Mouse (Mus musculus): ENCODE data around the gene Rapgef4. TPM values are rescaled to one million over a fixed set of nuclear protein-coding genes. Genes with fewer than 3 reads are reported as not detected.
A peak's percentile ranks its signal among the peaks of the same experiment; 100 is the strongest.

The Rapgef4 gene
- polyA plus RNA-seq, 1 experiment from 2014 or later, result 2.9 TPM

DNA sequence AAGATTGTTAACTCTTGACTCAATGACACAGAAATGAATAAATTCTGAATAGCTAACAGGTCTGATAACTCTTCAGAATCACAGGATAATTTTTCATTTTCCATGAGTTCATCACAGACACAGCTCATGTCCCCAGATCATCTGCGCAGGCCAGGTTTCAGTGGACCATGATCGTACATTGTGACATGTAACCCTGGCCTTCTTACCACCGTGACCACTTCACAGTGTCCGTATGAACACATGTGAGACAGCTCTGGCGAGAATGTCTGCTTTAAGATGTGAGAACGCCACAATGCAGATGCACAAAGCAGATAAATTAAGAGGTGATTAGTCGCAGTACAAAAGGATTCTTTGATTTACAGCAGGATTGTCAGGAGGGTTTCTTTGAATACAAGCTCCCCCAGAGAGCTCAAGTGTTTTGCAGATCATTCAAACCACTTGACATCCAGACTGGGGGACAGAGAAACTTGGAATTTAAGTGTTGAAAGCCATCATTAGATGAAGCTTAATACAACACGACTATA, 58.5 kb downstream of the Rapgef4 start:
- peaks cover 12% of the 10 kb centered on the region for H3K4me1 ChIP-seq (replicated peaks)
- no peak overlapping the region for H3K4me3 ChIP-seq
- no peaks in the 10 kb centered on the region for H3K36me3 ChIP-seq
- H3K9me3 ChIP-seq, result no peaks in the 10 kb centered on the region
- no peak for DNase-seq (ENCODE audit: low spot score)
- 46% methylated on average over 8 of the region's 8 CpGs for whole genome bisulfite sequencing
- H3K27ac ChIP-seq, result no peak overlapping the region
- H3K27me3 ChIP-seq (ENCODE audit: insufficient read depth, poor library complexity, severe bottlenecking), result peaks cover 4% of the 10 kb centered on the region; the same call in 1 of the 2 replicates

DNA sequence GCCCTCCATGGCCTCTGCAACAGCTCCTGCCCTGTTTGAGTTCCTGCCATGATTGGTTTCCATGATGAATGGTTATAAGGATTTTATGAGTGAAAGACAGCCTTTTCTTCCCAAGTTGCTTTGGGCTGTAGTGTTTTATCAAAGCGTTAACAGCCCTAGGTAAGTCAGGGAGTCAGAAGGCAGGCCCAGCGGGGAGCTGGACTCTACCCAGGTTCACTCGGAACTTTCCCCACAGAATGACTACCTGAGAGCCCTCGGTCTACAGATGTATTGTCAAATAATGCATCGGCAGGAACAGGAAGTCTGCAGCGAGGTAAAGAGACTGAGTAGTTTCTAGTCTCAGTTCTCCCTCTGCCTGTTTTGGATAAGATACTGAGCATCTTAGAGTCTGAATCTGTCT, 60.0 kb downstream of the Rapgef4 start:
- H3K36me3 ChIP-seq, result no peaks in the 10 kb centered on the region
- H3K27me3 ChIP-seq (ENCODE audit: insufficient read depth, poor library complexity, severe bottlenecking), result 0 out of 2 replicates have a peak, but pooled peaks cover 4% of the 10 kb centered on the region
- WGBS, result 91% methylated on average over 6 of the region's 6 CpGs

DNA sequence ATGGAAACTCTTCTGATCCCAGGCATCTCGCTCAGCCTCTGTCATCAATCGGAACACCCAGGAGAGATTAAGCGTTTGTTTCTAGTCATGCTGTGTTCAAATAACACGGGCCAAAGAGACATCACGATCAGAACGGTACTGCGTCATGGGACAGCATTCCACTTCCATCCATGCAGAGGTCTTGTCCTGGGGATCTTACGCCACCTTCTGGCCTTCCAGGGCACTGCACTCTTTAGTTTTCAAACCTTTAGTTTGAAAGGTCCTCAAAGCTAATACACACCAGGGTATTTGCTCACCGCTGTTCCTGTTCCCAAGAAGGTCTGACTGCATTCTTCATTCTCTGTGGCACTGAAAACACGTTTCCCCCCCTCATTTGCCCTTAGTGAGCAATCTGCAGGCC, 61.1 kb downstream of the Rapgef4 start:
- no peak for DNase-seq (ENCODE audit: low spot score)
- no peak overlapping the region for H3K27ac ChIP-seq
- H3K9me3 ChIP-seq, result no peaks in the 10 kb centered on the region
- no peaks in the 10 kb centered on the region for H3K36me3 ChIP-seq
- no peak overlapping the region for H3K4me3 ChIP-seq
- WGBS, result 88% methylated on average over 10 of the region's 10 CpGs
- H3K4me1 ChIP-seq (replicated peaks), result peaks cover 12% of the 10 kb centered on the region
- 0 out of 2 replicates have a peak, but pooled peaks cover 4% of the 10 kb centered on the region for H3K27me3 ChIP-seq (ENCODE audit: insufficient read depth, poor library complexity, severe bottlenecking)

More for the DNA sequence above, 60.0 kb downstream of the Rapgef4 start:
- Histone ChIP-seq H3K27ac (no peak overlapping the region), H3K4me1 (replicated peaks) (peaks cover 12% of the 10 kb centered on the region), H3K9me3 (no peaks in the 10 kb centered on the region), H3K4me3 (no peak overlapping the region)
- DNase-seq (ENCODE audit: low spot score), result no peak

DNA sequence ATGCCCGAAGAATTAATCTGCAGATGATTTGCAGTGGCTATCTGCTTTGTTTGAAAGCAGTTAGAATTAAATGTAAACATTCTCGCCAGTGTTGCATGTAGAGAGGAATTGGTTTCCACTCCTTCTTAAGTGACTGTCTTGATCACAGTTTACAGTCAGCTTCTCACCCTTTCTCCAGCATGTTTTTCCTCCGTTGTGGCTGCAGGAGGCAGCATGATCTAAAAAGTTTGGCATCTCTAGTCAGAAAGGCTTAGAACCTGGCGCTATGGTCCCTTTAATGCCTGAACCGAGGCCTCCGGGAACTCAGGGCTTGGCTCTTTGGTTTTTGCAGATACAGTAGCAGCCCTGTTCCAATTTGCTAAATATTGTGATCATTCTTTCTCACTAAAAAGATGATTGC, 63.2 kb downstream of the Rapgef4 start:
- H3K27ac ChIP-seq, result no peak overlapping the region
- no peaks in the 10 kb centered on the region for H3K36me3 ChIP-seq
- 63% methylated on average over 6 of the region's 6 CpGs for WGBS
- no peak overlapping the region for H3K4me3 ChIP-seq
- H3K4me1 ChIP-seq (replicated peaks), result 0 out of 2 replicates have a peak, but pooled peaks cover 4% of the 10 kb centered on the region
- no peaks in the 10 kb centered on the region for H3K9me3 ChIP-seq
- DNase-seq (ENCODE audit: low spot score), result no peak
- no peaks in the 10 kb centered on the region for H3K27me3 ChIP-seq (ENCODE audit: insufficient read depth, poor library complexity, severe bottlenecking)

DNA sequence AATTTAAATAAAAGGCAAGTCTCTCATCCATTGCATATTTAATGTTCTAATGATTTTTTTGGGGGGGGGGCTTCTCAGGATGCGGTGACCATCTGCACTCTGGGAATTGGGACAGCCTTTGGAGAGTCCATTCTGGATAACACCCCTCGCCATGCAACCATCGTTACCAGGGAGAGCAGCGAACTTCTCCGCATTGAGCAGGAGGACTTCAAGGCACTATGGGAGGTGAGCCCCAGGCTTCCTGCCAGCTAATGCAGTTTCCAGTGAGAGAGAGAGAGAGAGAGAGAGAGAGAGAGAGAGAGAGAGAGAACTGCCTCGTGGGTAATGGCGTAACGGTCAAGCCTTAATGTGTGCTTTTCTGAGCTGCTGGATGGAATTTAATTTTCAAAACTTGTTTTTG, 64.0 kb downstream of the Rapgef4 start:
- Histone ChIP-seq H3K36me3 (no peaks in the 10 kb centered on the region), H3K9me3 (no peaks in the 10 kb centered on the region), H3K27me3 (ENCODE audit: insufficient read depth, poor library complexity, severe bottlenecking) (no peaks in the 10 kb centered on the region), H3K4me3 (no peak overlapping the region), H3K27ac (no peak overlapping the region), H3K4me1 (replicated peaks) (no peaks in the 10 kb centered on the region)
- WGBS, result 89% methylated on average over 8 of the region's 8 CpGs
- DNase-seq (ENCODE audit: low spot score), result no peak

DNA sequence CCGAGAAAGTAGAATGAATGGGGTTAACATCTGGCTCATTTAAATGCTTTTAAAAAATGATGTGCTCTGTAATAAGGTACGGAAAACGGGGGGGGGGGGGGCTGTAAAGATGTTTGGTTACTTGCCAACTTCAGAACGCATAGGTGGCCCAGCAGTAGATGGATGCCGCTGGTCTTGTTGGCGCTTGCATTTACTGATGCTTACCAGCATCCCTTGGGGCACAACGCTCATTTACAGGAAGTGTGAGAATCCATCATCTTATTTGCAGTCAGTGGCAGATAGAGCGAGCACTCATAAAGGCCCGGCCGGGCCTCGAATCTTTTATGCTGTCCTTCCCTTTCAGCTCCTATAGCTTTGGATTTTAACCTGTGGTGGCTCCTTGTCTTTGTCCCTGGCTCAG, 64.6 kb downstream of the Rapgef4 start:
- DNase-seq (ENCODE audit: low spot score), result no peak
- Histone ChIP-seq H3K27me3 (ENCODE audit: insufficient read depth, poor library complexity, severe bottlenecking) (no peaks in the 10 kb centered on the region), H3K27ac (no peak overlapping the region), H3K4me1 (replicated peaks) (no peaks in the 10 kb centered on the region), H3K9me3 (no peaks in the 10 kb centered on the region), H3K36me3 (no peaks in the 10 kb centered on the region), H3K4me3 (no peak overlapping the region)
- WGBS, result 76% methylated on average over 11 of the region's 11 CpGs

DNA sequence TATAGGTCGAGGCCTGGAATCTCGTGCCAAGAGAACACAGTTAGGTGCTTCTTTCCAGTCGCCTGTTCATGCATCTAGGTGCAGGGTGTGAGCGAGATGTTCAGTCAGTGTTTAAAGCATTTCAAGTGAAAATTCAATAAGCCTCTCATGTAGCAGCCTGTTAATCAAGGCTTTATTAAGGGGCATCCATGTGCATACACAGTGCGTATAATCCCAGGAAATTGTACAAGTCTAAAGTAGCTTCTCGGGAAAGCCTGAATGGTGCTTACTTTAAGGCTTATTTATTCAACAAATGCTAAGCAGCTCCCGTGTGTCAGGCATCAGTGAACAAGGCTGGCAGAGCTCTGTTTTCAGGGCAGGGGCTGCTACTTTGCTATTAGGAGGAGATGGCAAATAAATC, 69.4 kb downstream of the Rapgef4 start:
- Histone ChIP-seq H3K9me3 (no peaks in the 10 kb centered on the region), H3K27me3 (ENCODE audit: insufficient read depth, poor library complexity, severe bottlenecking) (no peaks in the 10 kb centered on the region), H3K4me1 (replicated peaks) (peaks cover 10% of the 10 kb centered on the region; the same call in 1 of the 2 replicates), H3K4me3 (no peak overlapping the region), H3K27ac (no peak overlapping the region), H3K36me3 (no peaks in the 10 kb centered on the region)
- 69% methylated on average over 7 of the region's 7 CpGs for WGBS
- no peak for DNase-seq (ENCODE audit: low spot score)

DNA sequence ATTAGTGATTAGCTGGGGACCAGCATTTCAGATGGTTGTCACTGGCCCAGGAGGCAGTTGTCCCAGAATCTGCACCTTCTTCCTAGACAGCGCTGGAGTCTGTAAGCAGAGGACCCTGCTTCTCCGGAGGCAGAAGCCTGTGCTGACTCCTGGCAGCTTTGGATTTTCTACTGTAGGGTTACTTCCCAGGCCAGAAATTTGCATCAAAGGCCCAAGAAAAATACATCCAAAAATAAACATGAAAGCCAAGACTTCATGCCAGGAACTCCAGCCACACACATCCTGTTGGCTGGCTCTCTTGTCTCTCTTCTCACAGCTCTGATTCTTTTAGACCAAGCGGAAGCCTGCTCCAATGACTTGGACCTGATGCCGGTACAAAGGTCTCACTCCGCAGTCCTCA, 73.2 kb downstream of the Rapgef4 start:
- Histone ChIP-seq H3K27ac (peak overlapping the region; percentile 37; the same call in 1 of the 2 replicates), H3K27me3 (ENCODE audit: insufficient read depth, poor library complexity, severe bottlenecking) (no peaks in the 10 kb centered on the region), H3K9me3 (no peaks in the 10 kb centered on the region), H3K4me1 (replicated peaks) (peaks cover 33% of the 10 kb centered on the region), H3K4me3 (no peak overlapping the region), H3K36me3 (no peaks in the 10 kb centered on the region)
- 90% methylated on average over 5 of the region's 5 CpGs for WGBS
- DNase-seq (ENCODE audit: low spot score), result no peak

DNA sequence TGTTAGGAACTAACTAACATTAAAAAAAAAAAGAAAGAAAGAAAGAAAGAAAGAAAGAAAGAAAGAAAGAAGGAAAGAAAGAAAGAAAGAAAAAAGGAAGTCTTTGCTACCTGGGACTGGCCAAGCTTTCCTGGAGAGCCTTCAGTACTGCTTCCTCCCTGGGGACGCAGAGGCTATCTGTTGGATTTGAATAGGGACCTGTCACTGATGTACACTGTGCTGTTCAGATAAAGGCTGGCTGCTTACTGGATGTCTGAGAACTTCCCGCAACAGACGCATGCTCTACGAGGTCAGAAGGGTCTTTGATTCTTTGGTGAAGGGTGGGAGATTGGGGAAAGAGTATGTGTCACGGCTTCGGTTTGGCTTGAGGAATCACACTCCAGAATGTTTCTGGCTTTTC, 73.7 kb downstream of the Rapgef4 start:
- 74% methylated on average over 6 of the region's 6 CpGs for WGBS
- H3K27ac ChIP-seq, result peak overlapping the region; percentile 8; the same call in 1 of the 2 replicates
- no peak overlapping the region for H3K4me3 ChIP-seq
- peaks cover 33% of the 10 kb centered on the region for H3K4me1 ChIP-seq (replicated peaks)
- H3K9me3 ChIP-seq, result no peaks in the 10 kb centered on the region
- no peak for DNase-seq (ENCODE audit: low spot score)
- no peaks in the 10 kb centered on the region for H3K36me3 ChIP-seq
- no peaks in the 10 kb centered on the region for H3K27me3 ChIP-seq (ENCODE audit: insufficient read depth, poor library complexity, severe bottlenecking)

DNA sequence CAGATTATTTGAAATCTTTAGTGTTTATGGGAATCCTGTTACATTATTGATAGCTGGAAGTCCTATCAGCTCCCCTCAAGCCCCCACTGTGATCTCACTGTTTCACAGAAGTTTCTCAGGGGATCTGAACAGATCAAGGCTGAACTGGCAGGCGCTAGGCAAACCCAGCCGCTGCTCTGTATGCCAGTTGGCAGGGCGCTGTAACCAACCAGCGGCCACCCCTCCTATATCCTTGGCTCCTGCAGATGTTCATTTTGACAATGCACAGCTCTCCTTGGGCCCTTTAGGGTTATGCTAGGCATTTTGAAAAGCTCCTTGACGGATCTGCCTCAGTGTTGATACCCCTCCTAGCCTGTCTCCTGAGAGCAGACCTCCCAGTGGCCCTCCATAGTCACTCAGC, 74.4 kb downstream of the Rapgef4 start:
- Histone ChIP-seq H3K27me3 (ENCODE audit: insufficient read depth, poor library complexity, severe bottlenecking) (no peaks in the 10 kb centered on the region), H3K36me3 (no peaks in the 10 kb centered on the region), H3K4me3 (no peak overlapping the region), H3K4me1 (replicated peaks) (peaks cover 33% of the 10 kb centered on the region), H3K27ac (peak overlapping the region; percentile 41; the same call in 1 of the 2 replicates), H3K9me3 (no peaks in the 10 kb centered on the region)
- DNase-seq (ENCODE audit: low spot score), result no peak
- WGBS, result 74% methylated on average over 5 of the region's 5 CpGs

DNA sequence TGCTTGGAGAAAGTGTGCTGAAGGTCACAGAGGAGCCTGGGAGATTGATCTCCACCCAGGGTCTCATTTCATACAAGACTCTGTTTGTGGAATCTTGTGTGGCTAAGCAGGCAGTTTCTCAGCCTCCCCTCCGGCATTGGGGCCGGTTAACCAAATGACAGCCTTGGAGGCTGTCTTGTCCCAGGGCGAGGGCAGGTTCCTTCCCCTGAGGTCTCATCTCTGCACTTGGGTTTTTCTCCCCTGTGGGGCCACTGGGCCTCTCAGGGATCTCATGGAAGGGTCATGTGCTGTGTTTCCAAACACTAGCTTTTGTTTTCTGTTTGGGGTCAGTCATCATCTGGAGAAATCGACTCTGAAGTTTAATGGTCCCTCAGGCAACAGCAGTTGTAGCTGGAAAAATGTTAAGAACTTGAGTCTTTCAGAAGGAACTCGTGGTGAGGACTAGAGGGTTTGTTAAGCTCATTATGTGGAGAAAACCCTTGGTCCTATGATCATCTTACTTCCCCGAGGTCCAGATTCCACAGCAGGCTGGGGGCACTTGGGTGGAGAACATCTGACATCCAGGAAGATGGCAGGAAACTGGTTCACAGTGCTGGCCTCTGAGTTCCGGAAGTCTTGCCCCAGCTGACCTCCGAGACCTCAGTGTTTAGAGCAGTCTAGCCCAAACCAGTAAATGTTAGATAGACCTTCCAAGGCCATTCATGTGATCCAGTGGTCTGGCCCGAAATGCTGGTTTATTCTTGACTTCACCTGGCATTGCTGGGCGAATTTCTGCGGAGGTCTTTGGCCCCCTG, 75.2 kb downstream of the Rapgef4 start:
- 62% methylated on average over 11 of the region's 11 CpGs for WGBS
- H3K4me3 ChIP-seq, result no peak overlapping the region

DNA sequence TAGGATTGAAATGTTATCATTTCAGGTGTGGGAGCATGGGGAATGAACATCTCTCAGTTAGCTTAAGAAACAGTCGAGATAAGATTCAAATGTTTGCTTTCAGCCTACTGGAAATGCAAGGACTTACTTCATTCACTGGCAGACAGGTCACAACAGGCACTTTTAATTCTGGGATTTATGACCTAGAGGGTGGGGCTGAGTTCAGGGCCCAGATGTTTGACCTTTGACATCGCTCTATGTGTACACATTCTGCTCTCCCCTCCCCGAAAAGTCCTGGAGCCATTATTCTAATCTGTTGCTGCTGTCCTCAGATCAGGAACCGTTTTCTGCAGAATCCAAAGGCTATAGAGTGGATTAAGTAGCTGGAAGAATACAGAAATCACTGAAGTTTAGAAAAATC, 81.9 kb downstream of the Rapgef4 start:
- no peak overlapping the region for H3K4me3 ChIP-seq
- no peak overlapping the region for H3K27ac ChIP-seq
- DNase-seq (ENCODE audit: low spot score), result no peak
- no peaks in the 10 kb centered on the region for H3K36me3 ChIP-seq
- WGBS, result 61% methylated on average over 4 of the region's 4 CpGs
- H3K4me1 ChIP-seq (replicated peaks), result 0 out of 2 replicates have a peak, but pooled peaks cover 3% of the 10 kb centered on the region
- no peaks in the 10 kb centered on the region for H3K27me3 ChIP-seq (ENCODE audit: insufficient read depth, poor library complexity, severe bottlenecking)
- no peaks in the 10 kb centered on the region for H3K9me3 ChIP-seq

More for the DNA sequence above, 75.2 kb downstream of the Rapgef4 start:
- H3K36me3 ChIP-seq, result no peaks in the 10 kb centered on the region
- H3K27me3 ChIP-seq (ENCODE audit: insufficient read depth, poor library complexity, severe bottlenecking), result no peaks in the 10 kb centered on the region
- no peaks in the 10 kb centered on the region for H3K9me3 ChIP-seq
- no peak for DNase-seq (ENCODE audit: low spot score)
- peak overlapping the region; percentile 41 for H3K27ac ChIP-seq
- H3K4me1 ChIP-seq (replicated peaks), result peaks cover 33% of the 10 kb centered on the region

DNA sequence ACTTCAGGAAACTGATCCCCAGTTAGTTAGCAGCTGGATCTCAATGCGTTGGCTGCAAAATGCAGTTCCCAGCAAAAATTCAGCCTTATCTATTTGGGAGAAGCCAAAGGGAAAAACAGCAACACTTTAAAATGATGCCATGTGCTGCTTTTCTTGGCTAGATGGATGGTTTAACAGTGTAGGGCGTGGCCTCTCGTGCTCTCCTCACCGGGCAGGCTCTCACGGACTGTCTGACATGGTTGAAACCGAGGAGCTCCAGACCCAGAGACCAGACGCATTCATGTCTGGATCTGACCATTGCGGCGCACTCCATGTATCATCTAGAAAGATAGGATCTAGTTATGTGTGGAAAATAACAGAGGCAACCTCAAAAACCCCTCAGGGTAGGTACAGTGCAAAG, 87.5 kb downstream of the Rapgef4 start:
- Histone ChIP-seq H3K9me3 (no peaks in the 10 kb centered on the region), H3K27me3 (ENCODE audit: insufficient read depth, poor library complexity, severe bottlenecking) (no peaks in the 10 kb centered on the region), H3K27ac (no peak overlapping the region), H3K4me1 (replicated peaks) (peaks cover 7% of the 10 kb centered on the region; the same call in 1 of the 2 replicates), H3K36me3 (no peaks in the 10 kb centered on the region), H3K4me3 (no peak overlapping the region)
- no peak for DNase-seq (ENCODE audit: low spot score)
- WGBS, result 86% methylated on average over 9 of the region's 9 CpGs
